7 mouse cellular contexts compared by ENCODE assay signal in the genomic region with DNA sequence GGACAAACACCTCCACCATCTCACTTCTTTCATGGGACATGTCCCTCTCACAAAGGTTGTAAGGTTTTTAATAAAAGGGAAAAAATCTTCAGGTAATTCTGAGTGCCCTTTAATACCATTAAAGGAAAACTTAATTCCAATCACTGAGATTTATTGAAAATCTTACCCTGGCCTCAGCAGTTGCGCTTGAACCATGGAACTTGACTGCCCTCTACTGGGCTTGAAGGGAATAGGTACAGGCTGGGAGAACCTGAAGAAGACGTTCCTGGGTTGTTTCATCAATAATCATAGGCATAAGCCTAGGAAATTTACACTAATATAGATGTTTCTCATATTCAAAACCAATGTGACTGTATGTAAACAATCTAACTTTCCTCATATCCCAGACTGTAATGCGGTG.
DNase-seq lines count a peak whose midpoint lies in the region; ATAC-seq and TF ChIP-seq lines count a peak whose summit lies in the region.

No protein-coding gene starts in this region.

- peak; percentile 96 for TF ChIP-seq CTCF in forebrain, postnatal 0 days (IDR thresholded peaks at IDR 0.05; ENCODE audit: low read depth)

- H3K4me1 ChIP-seq in forebrain, postnatal 0 days (ENCODE audit: insufficient read depth): no peaks in the 10 kb centered on the region

- H3K27ac ChIP-seq in forebrain, postnatal 0 days (ENCODE audit: low read depth, low read length): no peak overlapping the region

- H3K27me3 ChIP-seq in forebrain, postnatal 0 days (ENCODE audit: insufficient read depth, low read length): no peaks in the 10 kb centered on the region

- no peaks in the 10 kb centered on the region for H3K9me3 ChIP-seq in forebrain, postnatal 0 days (ENCODE audit: low read length)

- H3K4me3 ChIP-seq in forebrain, postnatal 0 days (ENCODE audit: low read depth, low read length): no peak overlapping the region

- no peak overlapping the region for H3K4me2 ChIP-seq in forebrain, postnatal 0 days (ENCODE audit: low read depth)

- H3K36me3 ChIP-seq in forebrain, postnatal 0 days (ENCODE audit: insufficient read depth): no peaks in the 10 kb centered on the region

- ATAC-seq in forebrain, postnatal 0 days: peak; percentile 66

- peak; percentile 25 for DNase-seq in thymus, postnatal 4 days
- no peak for DNase-seq in thymus, postnatal 0 days (ENCODE audit: low spot score)
- peak; percentile 6 for DNase-seq in c-Kit-positive CD71-positive TER-119-positive erythroid progenitor cells, embryonic 14.5 days (ENCODE audit: low spot score)
- DNase-seq in forebrain, postnatal 0 days: peak; percentile 86
- peak; percentile 53 to 74 for DNase-seq in kidney, postnatal 36 days
- peak; percentile 65 for DNase-seq in lung, postnatal 10 days
- peak; percentile 29 for DNase-seq in right cerebral cortex, postnatal 25 days

- H3K9ac ChIP-seq in forebrain, postnatal 0 days: no peak overlapping the region

- WGBS in forebrain, postnatal 0 days: 13% methylated on average over 3 of the region's 3 CpGs
